Mouse (Mus musculus) left cerebral cortex, adult 2 months (tissue): ENCODE measurements around the gene Ttyh2. TPM values are rescaled to one million over a fixed set of nuclear protein-coding genes. Genes with fewer than 3 reads are reported as not detected.

Source experiments
- DNase-seq, 2 experiments: peaks; one replicate each; pipeline ENCODE4 v3.0.0; 2021 to 2022; ENCODE audit warnings: low spot score in 2 of 2, mixed read lengths in 1 of 2; ENCODE audit errors: extremely low spot score in 1 of 2
- H3K27ac ChIP-seq: fragments of 200-600 bp; 2 replicates; pipeline ENCODE4 v1.8.1; 2022
- H3K4me3 ChIP-seq: fragments of 200-600 bp; 2 replicates; pipeline ENCODE4 v1.8.1; 2022
- CTCF ChIP-seq: fragments of 200-600 bp; IDR thresholded peaks from 2 replicates; pipeline ENCODE4 v1.8.1; 2022; ENCODE audit warnings: antibody characterized with exemption, mild to moderate bottlenecking, moderate library complexity
- intact Hi-C: fragments of 180-260 bp; cut with DNase I; formaldehyde crosslinking; loops from one replicate; pipeline ENCODE4 v1.15.1; 2025
- total RNA-seq, 2 experiments: library from RNA; stranded (reverse); gene quantifications; 2 replicates each; pipeline ENCODE4 v1.2.3; 2021

Gene Ttyh2
- total RNA-seq, 2 experiments from 2014 or later: 18.5 to 18.6 TPM

DNA sequence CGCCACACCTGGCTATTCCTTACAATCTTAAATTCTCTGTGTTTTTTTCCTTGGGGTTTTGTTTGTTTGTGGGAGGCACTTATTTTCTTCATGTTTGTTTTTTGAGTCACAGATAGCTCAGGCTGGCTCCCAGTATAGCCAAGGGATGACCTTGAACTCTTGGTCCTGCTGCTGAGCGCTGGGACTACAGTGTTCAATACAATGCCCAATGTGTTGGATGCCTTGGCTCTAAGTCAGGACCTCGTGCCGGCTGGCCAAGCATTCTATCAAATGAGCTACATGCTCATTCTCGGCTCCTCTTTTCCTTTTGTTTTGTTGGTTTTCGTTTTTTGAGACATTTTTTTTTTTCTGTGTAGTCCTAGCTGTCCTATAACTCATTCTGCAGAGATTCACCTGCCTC is 18.2 kb downstream of the Ttyh2 start:
- no peak for DNase-seq
- Histone ChIP-seq H3K4me3 (no peak overlapping the region), H3K27ac (peak overlapping the region; percentile 44)
- intact Hi-C loops: no loop called here
- TF ChIP-seq CTCF: no peak

DNA sequence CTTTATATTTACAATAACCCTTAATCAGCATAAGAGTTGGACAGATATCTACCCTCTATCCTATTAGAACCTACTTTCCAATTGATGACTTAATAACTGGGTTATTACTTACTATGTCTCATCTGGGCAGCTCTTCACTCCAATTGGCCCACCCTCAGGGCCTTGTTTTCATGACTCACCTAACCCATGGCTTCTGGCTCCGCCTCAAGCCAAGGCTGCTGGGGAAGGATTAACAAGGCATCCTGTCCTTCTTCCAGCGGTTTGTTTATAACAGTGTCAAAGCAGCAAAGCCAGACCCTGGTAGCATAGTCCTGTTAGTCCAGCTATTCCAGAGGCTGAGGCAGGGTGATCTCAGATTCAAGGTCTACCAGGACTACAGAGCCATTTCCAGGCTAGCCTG is 19.2 kb downstream of the Ttyh2 start:
- no peak for DNase-seq
- Histone ChIP-seq H3K27ac (no peak overlapping the region), H3K4me3 (no peak overlapping the region)
- no peak for TF ChIP-seq CTCF
- intact Hi-C loops: no loop called here

GRCm38 (mm10) chr11:114698496-114698895 is 23.3 kb downstream of the Ttyh2 start:
- no peak overlapping the region for H3K27ac ChIP-seq
- no peak for TF ChIP-seq CTCF
- intact Hi-C loops: no loop called here
- no peak overlapping the region for H3K4me3 ChIP-seq
- DNase-seq: no peak

- no peak overlapping the region for H3K27ac ChIP-seq
- DNase-seq: no peak
- H3K4me3 ChIP-seq: no peak overlapping the region
- intact Hi-C loops: no loop called here
- no peak for TF ChIP-seq CTCF
Observed at GRCm38 (mm10) chr11:114699511-114699910, 24.3 kb downstream of the Ttyh2 start.

DNA sequence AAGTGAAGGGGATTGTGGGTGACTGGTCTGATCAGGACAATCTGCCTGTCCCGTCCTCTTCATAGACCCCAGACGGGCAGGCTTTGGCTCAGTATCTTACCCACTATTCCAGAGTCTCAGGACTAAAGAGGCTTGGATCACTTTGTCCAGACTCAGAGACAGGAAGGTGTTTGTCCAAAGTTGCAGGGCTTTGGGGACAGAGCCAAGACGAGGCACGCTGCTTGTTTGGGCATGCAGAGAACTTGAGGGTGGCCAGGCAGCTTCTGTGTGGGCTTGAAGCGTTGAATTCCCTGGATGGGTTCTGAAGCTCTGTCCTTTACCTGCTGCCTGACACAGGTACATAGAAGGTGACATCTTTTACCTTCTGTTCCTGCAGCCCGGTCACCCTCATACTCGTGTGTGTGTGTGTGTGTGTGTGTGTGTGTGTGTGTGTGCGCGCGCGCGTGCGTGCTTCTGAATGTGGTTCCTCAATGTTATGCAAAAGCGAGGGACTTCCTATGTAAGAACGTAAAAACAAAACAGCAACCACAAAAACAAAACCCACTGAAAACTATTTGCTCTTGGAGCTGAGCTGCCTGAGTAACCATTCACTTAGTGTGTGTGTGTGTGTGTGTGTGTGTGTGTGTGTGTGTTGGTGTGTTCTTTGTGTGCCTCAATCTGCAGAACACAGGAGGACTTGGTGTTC is 27.2 kb downstream of the Ttyh2 start:
- TF ChIP-seq CTCF: no peak
- H3K27ac ChIP-seq: no peak overlapping the region
- intact Hi-C loops: no loop called here
- H3K4me3 ChIP-seq: no peak overlapping the region
- no peak for DNase-seq

- no peak for DNase-seq
- intact Hi-C loops: no loop called here
- Histone ChIP-seq H3K4me3 (no peak overlapping the region), H3K27ac (peak overlapping the region; percentile 70)
- TF ChIP-seq CTCF: no peak
Observed at GRCm38 (mm10) chr11:114702996-114703361, 27.7 kb downstream of the Ttyh2 start.

- Histone ChIP-seq H3K4me3 (no peak overlapping the region), H3K27ac (peak overlapping the region; percentile 70)
- TF ChIP-seq CTCF: no peak
- intact Hi-C loops: no loop called here
- DNase-seq: peak; percentile 40 to 65
Observed at GRCm38 (mm10) chr11:114704071-114704913, 29.1 kb downstream of the Ttyh2 start.

- Histone ChIP-seq H3K27ac (no peak overlapping the region), H3K4me3 (no peak overlapping the region)
- TF ChIP-seq CTCF: no peak
- intact Hi-C loops: no loop called here
- no peak for DNase-seq
Observed at GRCm38 (mm10) chr11:114706358-114706757, 31.1 kb downstream of the Ttyh2 start.

DNA sequence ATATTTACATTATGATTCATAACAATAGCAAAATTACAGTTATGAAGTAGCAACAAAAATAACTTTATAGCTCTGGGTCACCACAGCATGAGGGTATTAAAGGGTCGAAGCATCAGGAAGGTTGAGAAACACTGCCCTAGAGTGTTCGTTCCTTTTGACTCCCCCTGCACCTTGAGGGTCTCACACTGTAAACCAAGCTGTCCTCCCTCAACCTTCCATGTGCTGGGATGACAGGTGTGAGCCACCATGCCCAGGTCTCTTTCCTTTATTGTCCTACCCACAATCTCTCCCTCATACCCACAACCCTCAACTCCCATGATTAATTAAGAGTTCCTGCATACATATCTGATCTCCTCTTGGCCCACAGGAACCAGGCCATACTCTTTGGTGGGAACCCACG is 36.2 kb downstream of the Ttyh2 start:
- no peak for DNase-seq
- no peak overlapping the region for H3K4me3 ChIP-seq
- TF ChIP-seq CTCF: no peak
- no peak overlapping the region for H3K27ac ChIP-seq
- intact Hi-C loops: no loop called here

- no peak overlapping the region for H3K27ac ChIP-seq
- DNase-seq: no peak
- intact Hi-C loops: no loop called here
- no peak for TF ChIP-seq CTCF
- no peak overlapping the region for H3K4me3 ChIP-seq
Observed at GRCm38 (mm10) chr11:114711861-114712260, 36.6 kb downstream of the Ttyh2 start.

DNA sequence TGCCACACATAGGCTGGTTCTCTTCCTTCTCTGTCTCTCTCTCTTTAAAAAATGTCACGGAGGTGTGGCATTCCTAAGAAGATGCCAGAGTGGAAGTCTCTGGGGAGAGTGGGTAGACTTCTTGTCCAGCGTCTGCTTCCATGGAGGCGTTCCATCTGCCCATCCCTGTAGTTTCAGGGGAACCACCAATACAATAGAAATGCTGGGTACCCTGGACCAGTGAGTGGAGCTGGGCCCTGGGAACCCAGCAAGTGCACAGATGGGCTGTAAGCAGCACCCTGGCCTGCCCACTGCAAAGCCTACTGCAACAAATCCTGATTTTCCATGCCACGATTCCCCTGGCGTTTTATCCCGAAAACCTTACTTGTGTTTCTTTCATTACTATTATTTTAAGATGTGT is 39.3 kb downstream of the Ttyh2 start:
- peak in 1 of 2 experiments; percentile 27 for DNase-seq
- H3K4me3 ChIP-seq: no peak overlapping the region
- no peak overlapping the region for H3K27ac ChIP-seq
- intact Hi-C loops: no loop called here
- no peak for TF ChIP-seq CTCF

DNA sequence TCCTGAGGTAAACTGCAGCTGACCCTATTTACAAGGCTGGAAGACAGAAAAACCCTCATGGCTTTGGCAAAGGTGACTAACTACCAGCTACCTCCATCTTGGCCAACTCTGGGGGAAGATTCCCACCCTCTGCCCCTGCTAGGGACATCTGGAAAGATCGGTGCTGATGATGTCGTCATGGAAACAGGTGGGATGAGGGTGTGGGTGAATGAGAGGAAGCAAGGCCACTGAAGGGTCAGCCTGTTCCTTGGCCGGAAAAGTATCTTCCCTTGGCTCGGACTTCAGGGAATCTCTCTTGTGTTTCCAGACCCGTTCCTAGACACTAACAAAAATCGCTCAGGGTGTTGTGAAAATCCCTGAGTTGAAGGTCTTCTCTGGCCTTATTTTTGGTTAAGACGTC is 40.3 kb downstream of the Ttyh2 start:
- H3K27ac ChIP-seq: no peak overlapping the region
- TF ChIP-seq CTCF: no peak
- intact Hi-C loops: no loop called here
- H3K4me3 ChIP-seq: no peak overlapping the region
- no peak for DNase-seq

DNA sequence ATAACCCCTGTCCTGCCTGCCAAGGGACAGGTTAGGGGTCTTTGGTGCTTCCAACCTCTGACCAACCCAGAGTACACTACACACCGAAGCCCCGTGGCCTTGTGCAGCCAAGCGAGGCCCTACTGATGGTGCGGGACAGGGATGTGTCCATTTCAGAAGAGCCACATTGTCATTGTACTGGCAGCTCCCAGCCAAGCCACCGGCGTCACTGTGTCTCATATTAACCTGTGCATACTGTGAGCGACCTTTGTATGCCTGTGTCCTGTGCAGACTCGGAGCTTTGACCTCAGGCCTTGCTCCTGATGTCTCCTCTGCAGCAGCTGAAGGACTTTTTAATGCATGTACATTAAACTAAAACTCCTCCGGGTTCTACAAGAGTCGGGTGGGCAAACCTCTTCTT is 45.3 kb downstream of the Ttyh2 start:
- DNase-seq: no peak
- intact Hi-C loops: no loop called here

More for the DNA sequence above, 45.3 kb downstream of the Ttyh2 start:
- no peak overlapping the region for H3K27ac ChIP-seq
- no peak for TF ChIP-seq CTCF
- H3K4me3 ChIP-seq: no peak overlapping the region
